Mouse (Mus musculus) gastrocnemius, adult 8-10 months (tissue): ENCODE measurements around the gene Strn4. TPM values are rescaled to one million over a fixed set of nuclear protein-coding genes. Genes with fewer than 3 reads are reported as not detected.

Experiments used
- DNase-seq, 2 experiments: peaks; one replicate each; pipeline ENCODE4 v3.0.0; 2022; ENCODE audit warnings: low spot score in 2 of 2
- total RNA-seq, 4 experiments: library from RNA; stranded (reverse); gene quantifications; 2 replicates each; pipeline ENCODE4 v1.2.4; 2022

Gene Strn4
- total RNA-seq, 4 experiments from 2014 or later, result 11.0 to 15.6 (median 14.0) TPM

DNA sequence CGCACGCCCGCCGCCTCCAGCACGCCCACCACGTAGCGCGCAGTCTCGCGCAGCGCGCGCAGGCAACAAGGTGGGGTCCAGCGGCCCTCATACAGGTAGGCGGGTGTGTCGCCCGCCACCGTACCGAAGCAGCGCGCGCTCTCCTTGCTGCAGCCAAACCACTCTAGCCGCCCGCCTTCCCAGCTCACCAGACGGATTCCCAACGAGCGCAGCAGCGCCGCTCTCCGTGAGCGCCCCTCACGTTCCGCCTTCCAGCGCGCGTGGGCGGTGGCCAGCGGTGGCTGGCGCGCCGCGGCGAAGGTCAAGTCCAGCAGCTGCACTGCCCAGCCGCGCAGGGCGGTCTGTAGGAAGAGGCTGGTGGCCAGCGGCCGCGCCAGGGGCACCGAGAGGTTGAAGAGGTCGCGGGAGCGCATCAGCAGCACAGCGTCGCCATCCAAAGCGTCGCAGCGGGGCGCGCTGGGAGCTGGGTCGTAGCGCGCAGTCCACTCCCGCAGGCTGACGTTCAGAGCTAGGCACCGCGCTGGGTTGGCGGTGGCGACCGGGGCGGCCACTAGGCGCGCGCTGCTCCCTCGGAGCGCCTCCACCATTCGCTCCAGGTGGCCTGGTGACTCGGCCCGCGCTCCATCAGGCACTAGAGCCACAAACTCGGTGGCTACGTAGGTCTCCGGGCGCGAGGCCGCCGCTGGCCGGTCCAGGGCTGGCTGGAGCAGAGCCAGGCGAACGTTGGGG, 4.6 kb upstream of the Strn4 start:
- DNase-seq, result no peak

DNA sequence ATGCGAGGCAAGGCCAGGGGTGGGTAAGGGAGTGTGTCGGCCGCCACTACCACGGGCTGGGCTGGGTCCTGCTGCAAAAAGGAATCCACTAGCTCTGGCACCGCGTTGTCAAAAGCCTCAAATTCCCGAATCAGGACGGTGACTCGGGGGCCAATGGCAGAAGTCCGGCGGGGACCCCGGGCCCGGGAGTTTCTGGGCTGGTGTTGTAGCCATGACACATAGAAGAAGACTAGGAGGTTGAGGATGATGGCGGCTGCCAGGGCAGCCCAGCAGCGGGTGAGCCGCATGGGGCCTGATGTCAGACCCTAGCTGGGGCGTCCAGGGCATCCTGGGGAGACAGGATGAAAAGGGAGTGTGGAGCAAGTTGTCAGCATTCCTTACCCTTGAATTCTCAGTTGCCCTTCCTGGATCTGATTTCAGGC, 4.0 kb upstream of the Strn4 start:
- no peak for DNase-seq

DNA sequence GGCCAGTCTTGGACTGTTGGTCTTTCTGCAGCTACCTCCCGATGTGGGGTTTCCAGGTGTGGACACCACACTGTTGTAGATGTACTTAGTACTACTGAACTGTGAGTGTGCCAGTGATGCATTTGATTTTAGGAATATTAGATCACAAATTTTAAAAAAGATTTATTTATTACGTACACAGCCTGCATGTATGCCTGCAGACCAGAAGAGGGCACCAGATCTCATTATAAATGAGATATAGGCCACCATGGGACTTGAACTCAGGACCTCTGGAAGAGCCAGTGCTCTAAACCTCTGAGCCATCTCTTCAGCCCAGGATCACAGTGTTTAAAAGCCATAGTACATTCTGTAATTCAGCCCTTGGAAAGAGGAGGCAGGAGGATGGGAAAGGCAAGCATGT, 3.2 kb upstream of the Strn4 start:
- DNase-seq, result no peak

DNA sequence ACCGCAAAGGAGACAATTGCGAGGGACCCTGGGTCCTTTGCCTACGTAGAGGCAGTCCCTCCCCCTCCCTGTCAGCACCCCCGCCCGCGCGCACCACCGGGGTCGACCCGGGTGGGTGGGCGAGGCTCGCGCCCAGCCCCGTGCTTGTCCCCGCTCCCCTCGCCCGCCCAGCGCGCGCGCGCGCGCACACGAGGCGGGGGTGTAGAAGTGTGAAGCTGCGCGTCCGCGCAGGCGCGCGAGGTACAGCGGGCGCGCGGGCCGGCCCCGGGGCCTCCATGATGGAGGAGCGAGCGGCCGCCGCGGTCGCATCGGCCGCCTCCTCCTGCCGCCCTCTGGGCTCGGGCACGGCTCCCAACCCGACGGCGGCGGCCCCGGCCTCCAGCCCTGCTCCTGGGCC, 387 bp downstream of the Strn4 start:
- peak; percentile 55 to 70 for DNase-seq

DNA sequence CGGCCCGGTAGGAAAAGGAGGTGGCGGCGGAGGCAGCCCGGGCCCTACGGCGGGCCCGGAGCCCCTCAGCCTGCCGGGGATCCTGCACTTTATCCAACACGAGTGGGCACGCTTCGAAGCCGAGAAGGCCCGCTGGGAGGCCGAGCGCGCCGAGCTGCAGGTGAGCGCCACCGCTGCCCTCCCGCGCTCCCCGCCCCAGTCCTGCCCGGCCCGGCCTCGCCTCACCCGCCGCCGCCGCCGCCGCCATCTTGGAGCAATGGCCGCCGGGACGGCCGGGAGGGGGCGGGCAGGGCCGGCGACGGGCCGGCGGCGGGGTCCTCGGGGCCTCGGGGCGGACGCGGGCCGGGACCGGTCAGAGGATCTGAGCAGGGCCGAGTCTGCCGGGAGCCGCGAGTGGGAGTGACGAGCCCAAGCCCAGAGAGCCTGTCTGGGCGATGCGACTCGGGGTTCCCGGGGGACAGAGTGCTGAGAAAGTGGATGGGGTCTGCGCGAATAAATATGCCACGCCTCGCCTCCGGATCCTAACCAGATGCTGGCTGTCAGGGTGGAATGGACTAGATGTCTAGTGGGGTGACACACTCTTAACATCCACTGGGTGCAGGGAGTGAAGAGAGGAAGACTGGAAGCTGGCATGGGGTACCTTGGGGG, 910 bp downstream of the Strn4 start, which contains the start of gene Fkrp:
TSS of gene Fkrp (minus strand) at position 258 of the 648 bp plus-strand sequence.
- DNase-seq, result no peak

DNA sequence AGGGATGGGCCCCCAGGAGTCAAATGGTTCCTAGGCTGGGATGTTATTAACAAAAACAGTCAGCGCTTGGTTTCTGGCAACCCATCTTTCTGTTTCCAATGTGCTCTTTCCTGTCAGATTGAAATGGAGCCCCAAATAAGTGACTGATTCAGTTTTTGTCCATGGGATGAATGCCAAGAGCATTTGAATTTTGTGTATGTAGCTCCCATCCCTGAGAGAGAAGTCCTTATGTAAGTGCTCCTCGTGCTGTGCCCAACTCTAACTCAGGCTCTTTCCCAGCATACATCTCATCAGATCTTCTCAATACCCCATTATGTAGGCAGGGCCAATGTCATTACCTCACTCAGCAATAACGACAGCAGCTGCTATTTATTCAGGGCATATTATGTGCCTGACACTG, 2.0 kb downstream of the Strn4 start:
- DNase-seq, result no peak

DNA sequence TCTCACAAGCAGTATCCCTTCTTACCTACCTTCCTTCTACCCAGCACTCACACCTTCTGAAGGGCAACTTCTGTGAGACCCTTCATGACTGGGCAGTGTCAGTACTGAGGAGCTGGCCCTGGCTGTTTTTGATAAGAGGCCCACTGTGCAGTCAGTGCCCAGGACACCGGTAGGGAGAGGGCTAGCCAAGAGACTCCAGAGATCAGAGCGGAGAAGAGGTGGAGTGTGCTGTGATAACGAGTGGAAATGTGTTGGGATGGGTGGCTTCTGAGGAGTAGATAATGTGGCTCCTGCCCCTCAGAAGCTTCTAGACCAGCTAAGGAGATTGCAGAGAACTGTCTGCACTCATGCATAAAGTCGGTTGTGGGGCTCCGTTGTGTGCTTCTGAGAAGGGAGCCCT, 4.1 kb downstream of the Strn4 start:
- no peak for DNase-seq

DNA sequence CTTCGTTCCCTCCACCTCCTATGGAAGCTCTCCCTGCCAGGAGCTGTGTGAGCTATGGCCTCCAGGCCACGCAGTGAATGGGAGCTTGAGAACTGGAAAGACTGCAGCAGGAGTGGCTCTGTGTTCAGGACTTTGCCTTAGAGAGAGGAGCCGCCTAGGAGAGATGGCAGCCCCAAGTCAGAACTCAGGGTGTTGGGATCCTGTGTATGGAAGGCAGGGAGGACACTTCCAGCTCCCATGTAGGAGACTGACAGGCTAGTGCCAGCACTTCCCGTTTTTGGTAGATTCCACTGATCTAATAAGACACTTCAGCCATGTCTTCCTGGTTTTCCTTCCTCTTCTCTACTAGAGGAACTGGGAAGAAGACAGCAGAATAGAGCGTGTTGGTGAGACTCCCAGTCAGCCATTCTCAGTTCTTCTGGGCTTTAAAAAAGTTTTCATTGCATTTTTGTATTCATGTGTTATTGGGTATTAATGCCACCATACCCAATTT, 4.6 kb downstream of the Strn4 start:
- DNase-seq, result no peak

DNA sequence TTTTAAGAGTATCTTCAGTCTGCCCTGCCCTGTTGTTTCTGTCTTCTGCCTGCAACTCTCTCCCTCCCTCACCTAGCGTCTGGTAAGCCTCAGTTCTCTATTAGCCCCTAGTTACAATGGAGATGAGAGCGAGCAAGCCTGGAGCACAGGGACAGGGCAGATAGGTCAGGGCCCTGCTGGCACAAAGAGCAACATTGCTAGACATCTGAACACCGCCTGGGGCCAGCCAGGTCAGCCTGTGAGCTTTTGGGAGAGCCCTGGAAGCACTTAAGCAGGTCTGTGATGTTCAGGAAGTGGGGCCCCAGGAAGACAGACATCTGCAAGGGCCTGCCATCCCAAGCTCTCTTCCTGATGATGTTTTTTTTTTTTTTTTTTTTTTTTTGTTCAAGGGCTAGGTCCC, 5.4 kb downstream of the Strn4 start:
- DNase-seq, result no peak

DNA sequence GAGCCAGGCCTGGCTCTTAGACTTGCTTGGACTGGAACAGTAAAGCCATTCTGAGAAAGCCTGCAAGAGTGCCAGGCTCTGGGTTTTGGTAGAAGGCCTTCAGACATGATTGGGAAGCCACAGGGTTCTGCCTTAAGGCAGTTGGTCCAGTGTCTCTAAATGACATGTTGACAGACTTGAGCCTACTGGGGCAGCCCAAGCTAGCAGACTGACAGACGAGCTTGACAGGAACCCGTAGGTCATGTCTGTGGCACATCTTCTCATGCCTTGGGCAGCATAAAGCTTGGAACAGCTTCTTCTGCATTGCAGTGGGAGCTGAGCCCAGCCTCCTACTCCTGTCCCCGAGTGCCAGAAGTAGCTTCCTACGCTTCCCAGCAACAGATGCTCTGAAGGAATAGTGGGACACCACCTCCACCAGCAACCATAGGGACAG, 6.0 kb downstream of the Strn4 start:
- no peak for DNase-seq

DNA sequence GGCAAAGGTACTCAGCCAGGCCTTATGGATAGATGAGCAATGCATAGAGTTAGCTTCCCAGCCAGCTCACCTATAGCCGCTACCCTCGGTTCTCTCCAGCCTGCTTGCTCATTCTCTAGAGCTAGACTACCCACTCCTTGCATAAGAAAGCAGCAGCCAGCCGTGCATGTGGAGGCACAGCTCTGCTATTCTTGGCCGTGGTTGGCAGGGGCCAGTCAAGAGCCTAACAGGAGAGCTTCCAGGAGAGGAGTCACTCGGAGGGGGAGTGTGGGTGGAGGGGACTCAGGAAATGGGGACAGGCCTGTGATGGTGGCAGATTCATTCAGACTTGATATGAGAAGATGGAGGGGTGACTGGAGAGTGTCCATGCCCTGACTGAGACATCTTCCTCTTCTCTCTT, 8.0 kb downstream of the Strn4 start:
- DNase-seq, result peak; percentile 30 to 64

DNA sequence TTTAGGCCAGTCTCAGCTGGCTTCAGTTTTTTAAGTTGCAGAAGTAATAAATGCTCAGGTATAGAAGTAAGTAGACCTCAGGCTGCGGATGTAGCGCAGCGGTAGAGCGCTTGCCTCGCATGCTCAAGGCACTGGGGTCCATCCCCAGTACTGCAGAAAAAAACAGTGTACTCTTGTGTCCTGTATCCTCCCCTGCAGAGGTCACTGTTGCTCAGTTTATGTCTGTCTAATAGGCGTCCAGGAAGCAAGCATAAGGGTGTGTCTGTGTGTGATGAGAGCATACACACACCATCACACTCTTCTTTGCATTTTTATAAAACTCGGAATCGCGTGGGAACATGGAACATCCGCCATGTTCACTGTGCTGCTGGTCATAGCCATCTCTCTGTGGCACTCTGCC, 10.1 kb downstream of the Strn4 start:
- no peak for DNase-seq

DNA sequence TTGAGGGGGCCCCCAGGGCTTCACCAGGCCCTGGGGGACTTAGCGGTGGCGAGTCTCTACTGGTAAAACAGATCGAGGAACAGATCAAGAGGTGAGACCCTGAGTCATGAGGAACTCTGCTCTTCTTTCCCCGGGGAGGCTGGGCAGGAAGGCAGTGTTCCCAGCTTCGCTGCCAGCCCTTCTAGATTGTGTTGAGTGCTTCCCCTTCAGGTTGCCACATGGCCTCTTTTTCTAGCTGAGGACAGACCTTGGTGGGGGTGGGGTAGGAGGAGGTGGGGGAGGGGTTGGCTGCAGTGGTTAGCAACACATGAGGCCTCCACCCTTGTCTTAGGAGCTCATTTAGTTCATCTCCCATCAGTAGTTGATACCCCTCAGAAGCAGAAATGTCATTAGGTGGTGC, 10.9 kb downstream of the Strn4 start:
- no peak for DNase-seq

DNA sequence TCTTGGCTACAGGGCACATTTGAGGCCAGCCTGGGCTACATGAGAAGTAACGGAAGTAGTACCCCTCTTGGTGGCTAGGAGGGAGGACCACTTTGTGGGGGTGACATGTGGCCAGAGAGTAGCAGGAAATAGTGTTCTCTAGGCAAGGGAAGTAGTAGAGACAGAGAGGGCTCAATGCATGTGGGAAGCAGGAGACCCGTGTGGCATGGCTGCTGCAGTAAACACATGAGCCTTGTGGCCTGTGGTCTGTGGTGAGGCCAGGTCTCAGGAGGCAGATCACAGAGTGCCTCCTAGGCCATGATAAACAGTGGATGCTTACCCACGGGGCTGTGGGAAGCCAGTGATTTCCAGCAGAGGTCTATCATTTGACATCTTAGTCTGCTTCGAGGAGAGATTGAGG, 11.6 kb downstream of the Strn4 start:
- DNase-seq, result no peak

DNA sequence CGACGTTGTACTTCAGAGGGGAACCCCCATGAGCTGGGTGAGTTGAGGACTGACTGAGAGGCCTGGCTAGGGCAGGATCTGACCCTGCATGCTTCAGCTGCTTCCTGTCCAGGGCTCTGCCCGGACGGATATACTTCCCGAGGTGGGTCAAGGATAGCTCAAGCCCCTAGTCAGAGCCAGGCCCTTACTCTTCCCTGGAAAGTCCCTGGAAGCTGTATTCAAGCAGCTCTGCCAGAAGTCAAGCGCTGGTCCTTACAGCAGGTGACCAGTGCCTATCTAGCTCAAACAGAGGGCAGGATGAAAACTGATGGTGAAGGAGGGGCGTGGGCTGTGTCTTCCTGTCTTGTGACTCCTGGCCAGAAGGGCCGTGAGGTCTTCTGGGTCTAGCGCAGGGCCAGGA, 14.8 kb downstream of the Strn4 start:
- no peak for DNase-seq

DNA sequence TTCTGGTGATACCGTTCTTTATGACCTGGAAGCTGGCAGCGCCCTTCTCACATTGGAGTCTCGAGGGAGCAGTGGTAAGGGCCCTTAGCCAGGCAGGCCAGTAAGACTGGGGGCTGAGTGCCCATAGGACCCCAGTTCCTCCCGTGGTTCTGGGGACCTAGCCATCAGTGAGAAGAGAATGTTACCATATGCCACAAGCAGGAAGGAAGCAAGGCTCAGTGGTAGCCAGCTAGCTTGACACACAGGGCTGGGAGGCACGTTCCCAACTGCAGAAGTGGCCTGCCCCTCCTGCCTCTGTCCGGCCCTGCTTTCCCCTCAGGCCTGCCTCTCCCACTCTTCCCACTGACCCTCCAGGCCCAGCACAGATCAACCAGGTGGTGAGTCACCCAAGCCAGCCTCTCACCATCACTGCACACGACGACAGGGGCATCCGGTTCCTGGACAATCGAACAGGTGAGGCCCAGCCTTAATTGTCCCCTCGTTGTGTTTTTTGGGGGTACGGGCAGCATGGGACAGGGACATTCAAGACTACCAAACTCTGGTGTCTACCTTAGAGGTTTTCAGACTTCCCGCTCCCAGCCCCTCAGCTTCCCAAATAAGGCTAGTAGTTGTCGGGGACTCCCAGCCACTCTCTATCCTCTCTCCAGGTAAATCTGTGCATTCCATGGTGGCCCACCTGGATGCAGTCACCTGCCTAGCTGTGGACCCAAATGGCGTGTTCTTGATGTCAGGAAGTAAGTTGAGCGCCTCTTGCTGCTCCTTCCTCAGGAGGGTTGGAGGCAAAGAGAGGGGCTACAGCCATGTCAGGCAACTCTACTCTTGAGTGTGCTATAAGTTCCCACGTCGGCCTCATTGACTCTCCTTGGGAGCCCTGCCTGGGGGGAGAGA, 22.5 kb downstream of the Strn4 start:
- no peak for DNase-seq

DNA sequence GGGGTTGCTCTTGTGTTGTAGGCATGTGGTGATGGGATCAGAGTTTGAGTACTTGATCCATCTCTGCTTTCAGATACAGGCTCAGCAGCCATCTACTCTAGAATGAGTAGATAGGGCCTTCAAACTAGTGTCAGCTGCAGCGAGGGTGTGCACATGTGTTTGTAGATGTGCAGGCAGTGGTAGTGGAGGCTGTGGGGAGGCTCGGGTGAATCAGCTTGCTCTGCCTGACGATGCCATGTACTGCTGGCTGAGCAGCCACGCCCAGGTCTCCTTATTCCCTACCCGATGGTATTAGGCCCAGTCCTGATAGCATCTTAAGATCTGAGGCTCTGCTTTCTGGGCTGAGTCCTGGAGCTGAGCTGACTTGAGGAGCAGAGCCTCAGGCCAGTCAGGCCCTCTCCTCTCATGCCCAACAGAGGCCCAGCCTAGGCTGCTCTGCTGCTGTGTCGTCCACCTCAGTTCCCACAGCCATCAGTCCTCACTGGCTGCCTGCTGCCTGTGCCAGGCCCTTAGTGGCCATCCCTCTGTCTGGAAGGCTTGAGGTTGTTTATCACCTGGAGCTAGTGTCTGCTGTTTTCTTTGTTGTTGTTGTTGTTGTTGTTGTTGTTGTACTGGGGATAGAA, 23.2 kb downstream of the Strn4 start:
- DNase-seq, result no peak

DNA sequence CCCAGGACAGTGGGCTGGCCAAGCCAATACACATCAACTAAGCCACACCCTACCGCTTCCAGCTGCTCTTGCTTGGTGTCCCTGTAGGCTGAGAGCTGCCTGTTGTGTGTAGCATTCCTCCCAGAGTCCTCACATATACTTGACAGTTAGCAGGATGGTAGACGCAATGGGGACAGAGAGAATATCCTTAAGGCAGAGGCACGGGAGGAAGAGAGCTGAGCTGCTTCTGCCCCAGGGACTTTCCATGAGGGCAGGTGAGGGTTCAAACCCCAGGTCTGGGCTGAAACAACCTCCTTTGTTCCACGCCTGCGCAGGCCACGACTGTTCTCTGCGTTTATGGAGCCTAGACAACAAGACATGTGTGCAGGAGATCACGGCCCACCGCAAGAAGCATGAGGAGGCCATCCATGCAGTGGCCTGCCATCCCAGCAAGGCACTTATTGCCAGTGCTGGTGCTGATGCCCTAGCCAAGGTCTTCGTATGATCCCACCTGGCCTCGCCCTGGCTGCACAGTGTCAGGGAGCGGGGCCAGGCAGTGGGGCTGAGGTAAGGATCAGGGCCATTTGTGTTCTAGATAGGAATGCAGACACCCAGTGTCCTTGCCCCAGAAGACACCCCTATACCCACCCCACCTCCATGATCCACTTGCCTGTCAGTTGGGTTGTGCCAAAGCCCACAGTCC, 23.9 kb downstream of the Strn4 start:
- DNase-seq, result no peak

DNA sequence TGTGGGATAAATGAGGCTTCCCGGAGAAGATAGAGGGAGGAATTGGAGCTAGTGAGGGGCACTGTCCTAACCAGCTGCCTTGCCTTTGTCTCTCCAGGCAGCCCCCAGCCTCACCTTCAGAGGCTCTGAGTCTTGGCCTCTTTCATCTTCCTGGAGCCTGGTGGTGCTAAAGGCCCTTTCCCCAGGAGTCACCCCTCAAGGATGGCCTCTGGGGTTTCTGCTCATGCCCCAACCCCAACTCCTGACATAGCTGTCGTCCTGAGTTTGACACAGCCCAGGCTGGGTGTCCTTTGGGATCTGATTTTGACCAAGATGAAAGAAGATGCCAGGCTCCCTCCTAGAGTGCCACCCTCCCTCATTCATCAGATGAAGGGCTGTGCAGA, 24.4 kb downstream of the Strn4 start:
- DNase-seq, result no peak

DNA sequence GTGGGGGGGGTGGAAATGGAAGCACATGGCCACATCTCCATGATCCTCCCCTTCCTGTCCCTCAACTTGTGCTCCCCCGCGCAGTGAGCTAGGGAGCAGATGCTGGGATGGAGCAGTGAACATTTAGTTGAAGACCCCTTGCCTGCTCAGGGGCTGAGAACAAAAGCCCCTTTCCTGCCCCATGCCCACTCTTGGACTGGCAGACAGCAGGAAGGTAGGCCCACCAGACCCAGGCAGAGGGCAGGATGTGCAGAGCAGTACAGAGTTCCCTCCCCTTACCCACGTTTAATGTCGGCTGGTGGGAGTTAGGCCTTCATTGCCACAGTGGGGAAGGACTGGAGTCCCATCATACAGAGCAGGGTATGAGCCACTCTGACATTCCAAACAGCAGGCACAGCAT, 25.4 kb downstream of the Strn4 start:
- DNase-seq, result no peak
